ENCODE assay signal across 8 mouse cellular contexts in genomic region chr9:72880225-72880960, GRCm38 (mm10). TPM values are rescaled to one million over a fixed set of nuclear protein-coding genes. Genes with fewer than 3 reads are reported as not detected.
DNase-seq lines count a peak whose midpoint lies in the region; ATAC-seq lines count a peak whose summit lies in the region.
"Had no signal": no experiment of that assay in that cellular context is flagged by ENCODE, and none has a peak within 500 bp of the region (broad histone marks: within the 10 kb centered on the region; RNA-seq: fewer than 3 reads in every experiment).

No protein-coding gene starts in this region.

- no peaks in the 10 kb centered on the region for H3K9me3 ChIP-seq in neural tube, embryonic 15.5 days (replicated peaks)
- no peaks in the 10 kb centered on the region for H3K9me3 ChIP-seq in heart, embryonic 11.5 days (replicated peaks; ENCODE audit: control insufficient read depth, low read length)
- H3K9me3 ChIP-seq: limb, embryonic 15.5 days had no signal

- DNase-seq in neural tube, embryonic 10.5 days (ENCODE audit: extremely low spot score, low spot score), result peak; percentile 82
- peak; percentile 28 to 59 for DNase-seq in kidney, postnatal 36 days
- peak; percentile 78 for DNase-seq in yolk sac, embryonic 10.5 days (ENCODE audit: low spot score)
- DNase-seq in thymus, postnatal 36 days, result no peak
- no peak for DNase-seq in layer of hippocampus, adult 8-10 months (ENCODE audit: low spot score in 2 of 2)

- H3K4me1 ChIP-seq in neural tube, embryonic 15.5 days, result peaks cover 21% of the 10 kb centered on the region
- H3K4me1 ChIP-seq in heart, embryonic 11.5 days (ENCODE audit: control insufficient read depth, insufficient read depth, low read length), result peaks cover 35% of the 10 kb centered on the region

- no peak for ATAC-seq in neural tube, embryonic 15.5 days (ENCODE audit: low FRiP score)
- 0 out of 2 replicates have a peak, but pooled peaks have one; percentile 16 for ATAC-seq in heart, embryonic 11.5 days (replicated peaks; ENCODE audit: insufficient number of reproducible peaks, low FRiP score, low TSS enrichment)

- no peaks in the 10 kb centered on the region for H3K27me3 ChIP-seq in neural tube, embryonic 15.5 days (replicated peaks)
- no peaks in the 10 kb centered on the region for H3K27me3 ChIP-seq in heart, embryonic 11.5 days (ENCODE audit: control insufficient read depth, insufficient read depth, low read length)
- H3K27me3 ChIP-seq: limb, embryonic 15.5 days had no signal

- no peak overlapping the region for H3K27ac ChIP-seq in neural tube, embryonic 15.5 days (replicated peaks)
- peak overlapping the region; percentile 86 for H3K27ac ChIP-seq in heart, embryonic 11.5 days (ENCODE audit: low read depth, low read length)
- H3K27ac ChIP-seq: limb, embryonic 15.5 days had no signal

- no peak overlapping the region for H3K4me2 ChIP-seq in neural tube, embryonic 15.5 days
- peak overlapping the region; percentile 14 for H3K4me2 ChIP-seq in heart, embryonic 11.5 days
- H3K4me2 ChIP-seq: limb, embryonic 15.5 days had no signal

- H3K36me3 ChIP-seq in neural tube, embryonic 15.5 days, result no peaks in the 10 kb centered on the region
- 0 out of 2 replicates have a peak, but pooled peaks cover 2% of the 10 kb centered on the region for H3K36me3 ChIP-seq in heart, embryonic 11.5 days (ENCODE audit: control insufficient read depth, insufficient read depth, low read length)
- H3K36me3 ChIP-seq: limb, embryonic 15.5 days had no signal

- WGBS in neural tube, embryonic 15.5 days, result 25% methylated on average over 16 of the region's 16 CpGs
- WGBS in heart, embryonic 11.5 days (ENCODE audit: insufficient replicate concordance), result 23% methylated on average over 16 of the region's 16 CpGs

- H3K9ac ChIP-seq in neural tube, embryonic 15.5 days (replicated peaks), result no peak overlapping the region
- H3K9ac ChIP-seq in heart, embryonic 11.5 days (ENCODE audit: low read depth, low read length), result peak overlapping the region; percentile 54; the same call in 1 of the 2 replicates
- H3K9ac ChIP-seq: limb, embryonic 15.5 days had no signal

- H3K4me3 ChIP-seq in neural tube, embryonic 15.5 days (replicated peaks), result no peak overlapping the region
- no peak overlapping the region for H3K4me3 ChIP-seq in heart, embryonic 11.5 days (ENCODE audit: low read depth, low read length)
- H3K4me3 ChIP-seq: limb, embryonic 15.5 days had no signal

RNA-seq across cellular contexts. Expression of gene Pygo1, which starts 45.1 kb away (rescaled TPM):
- polyA plus RNA-seq in neural tube, embryonic 15.5 days (2015; fragmentation: Nextera tagmentation; extraction: Ambion mirVana), result 12.2 and 14.6 TPM in 2 replicates
- polyA plus RNA-seq in heart, embryonic 11.5 days (2014; fragmentation: Nextera tagmentation; extraction: Ambion mirVana), result 2.0 and 2.9 TPM in 2 replicates
- 10 to 100 TPM; 26.3 to 31.3 (median 28.8) TPM for total RNA-seq in layer of hippocampus, adult 8-10 months (2022)

Comparison
In these comparisons a context has a peak if more than half of its experiments do, and no peak if none do; other contexts are left out.
1. DNase-seq: peak in neural tube, embryonic 10.5 days (single experiment), kidney, postnatal 36 days (2 of 2) and yolk sac, embryonic 10.5 days (single experiment); none in thymus, postnatal 36 days (0 of 2) and layer of hippocampus, adult 8-10 months (0 of 2).